Mouse (Mus musculus): ENCODE data around the gene Gm5901.
A peak's percentile ranks its signal among the peaks of the same experiment; 100 is the strongest.

The Gm5901 gene

GRCm38 (mm10) chr7:105399935-105400624 lies 25.2 kb downstream of the Gm5901 start, which contains the start of gene Fam160a2:
Gene Fam160a2 (minus strand): TSS chr7:105400054.
- ATAC-seq (ENCODE audit: insufficient number of reproducible peaks, low FRiP score, low TSS enrichment), result peak; percentile 97

- no peak for ATAC-seq (ENCODE audit: insufficient number of reproducible peaks, low FRiP score, low TSS enrichment)
These were observed 29.4 kb downstream of the Gm5901 start, which contains the start of gene Cnga4 for GRCm38 (mm10) chr7:105404268-105404667. Gene Cnga4 (plus strand): TSS chr7:105404568.

- ATAC-seq (ENCODE audit: insufficient number of reproducible peaks, low FRiP score, low TSS enrichment), result no peak
These were observed 31.5 kb downstream of the Gm5901 start for GRCm38 (mm10) chr7:105406322-105406721.

- ATAC-seq (ENCODE audit: insufficient number of reproducible peaks, low FRiP score, low TSS enrichment), result peak; percentile 52; the same call in 1 of the 2 replicates
These were observed 37.2 kb downstream of the Gm5901 start for GRCm38 (mm10) chr7:105411874-105412632.

- no peak for ATAC-seq (ENCODE audit: insufficient number of reproducible peaks, low FRiP score, low TSS enrichment)
These were observed 39.5 kb downstream of the Gm5901 start for GRCm38 (mm10) chr7:105414385-105414784.

- no peak for ATAC-seq (ENCODE audit: insufficient number of reproducible peaks, low FRiP score, low TSS enrichment)
These were observed 41.7 kb downstream of the Gm5901 start for GRCm38 (mm10) chr7:105416529-105416928.

- ATAC-seq (ENCODE audit: insufficient number of reproducible peaks, low FRiP score, low TSS enrichment), result no peak
These were observed 43.3 kb downstream of the Gm5901 start for GRCm38 (mm10) chr7:105418106-105418505.

- no peak for ATAC-seq (ENCODE audit: insufficient number of reproducible peaks, low FRiP score, low TSS enrichment)
These were observed 46.1 kb downstream of the Gm5901 start for GRCm38 (mm10) chr7:105420903-105421302.

DNA sequence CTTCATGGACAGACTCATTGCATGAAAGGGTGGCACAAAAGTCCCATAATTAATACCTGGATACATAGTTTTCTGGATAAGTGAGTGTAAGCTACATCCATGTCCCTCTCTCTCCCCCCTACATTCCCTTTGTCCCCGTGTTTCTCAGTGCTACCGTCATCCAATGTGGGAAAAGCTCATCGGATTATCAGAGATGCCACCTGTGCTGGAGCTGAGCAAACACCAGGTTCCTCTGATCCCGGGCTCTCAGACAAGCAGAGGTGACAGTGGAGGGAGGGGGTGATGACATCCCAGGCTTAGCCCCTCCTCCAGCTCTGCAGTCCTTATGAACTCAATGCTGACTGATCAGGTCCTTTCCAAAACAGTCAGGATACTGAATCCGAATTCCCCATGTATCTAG lies 49.5 kb downstream of the Gm5901 start:
- ATAC-seq (ENCODE audit: insufficient number of reproducible peaks, low FRiP score, low TSS enrichment), result no peak

GRCm38 (mm10) chr7:105425424-105426043 lies 50.7 kb downstream of the Gm5901 start, which contains the start of gene Cckbr:
Gene Cckbr (plus strand): TSS chr7:105425731.
- no peak for ATAC-seq (ENCODE audit: insufficient number of reproducible peaks, low FRiP score, low TSS enrichment)

- ATAC-seq (ENCODE audit: insufficient number of reproducible peaks, low FRiP score, low TSS enrichment), result no peak
These were observed 51.2 kb downstream of the Gm5901 start for GRCm38 (mm10) chr7:105426051-105426450.
